Mouse (Mus musculus): ENCODE measurements at regions not wholly inside any gene's neighbourhood (a gene's known extent, or its start where the extent isn't known, plus 50 kb on each side); places are given as distances from the start of the nearest gene placed in this dataset.

GRCm38 (mm10) chr1:169400841-169401240, 130.4 kb downstream of the Nuf2 start:
- Histone ChIP-seq H3K36me3 (ENCODE audit: control insufficient read depth, insufficient read depth, low read length) (no peaks in the 10 kb centered on the region), H3K27ac (ENCODE audit: control insufficient read depth, insufficient read depth, low read depth, low read length) (no peak overlapping the region), H3K27me3 (ENCODE audit: control insufficient read depth, insufficient read depth, low read length) (no peaks in the 10 kb centered on the region), H3K4me3 (ENCODE audit: control insufficient read depth, low read depth, low read length) (no peak overlapping the region), H3K4me1 (ENCODE audit: control insufficient read depth, insufficient read depth, low read length) (no peaks in the 10 kb centered on the region)
- TF ChIP-seq POLR2A (IDR thresholded peaks at IDR 0.05; ENCODE audit: control insufficient read depth, low read depth, low read length) = no peak
- no peak for TF ChIP-seq CTCF (IDR thresholded peaks at IDR 0.05; ENCODE audit: control insufficient read depth, insufficient read depth, insufficient replicate concordance, low read depth, low read length)

- H3K27ac ChIP-seq (ENCODE audit: control insufficient read depth, insufficient read depth, low read depth, low read length) = no peak overlapping the region
- H3K4me1 ChIP-seq (ENCODE audit: control insufficient read depth, insufficient read depth, low read length) = no peaks in the 10 kb centered on the region
- TF ChIP-seq POLR2A (IDR thresholded peaks at IDR 0.05; ENCODE audit: control insufficient read depth, low read depth, low read length) (no peak), CTCF (IDR thresholded peaks at IDR 0.05; ENCODE audit: control insufficient read depth, insufficient read depth, insufficient replicate concordance, low read depth, low read length) (no peak)
- H3K27me3 ChIP-seq (ENCODE audit: control insufficient read depth, insufficient read depth, low read length) = no peaks in the 10 kb centered on the region
- H3K36me3 ChIP-seq (ENCODE audit: control insufficient read depth, insufficient read depth, low read length) = no peaks in the 10 kb centered on the region
- no peak overlapping the region for H3K4me3 ChIP-seq (ENCODE audit: control insufficient read depth, low read depth, low read length)
Observed at GRCm38 (mm10) chr1:169397371-169397770, 133.9 kb downstream of the Nuf2 start.

- Histone ChIP-seq H3K4me3 (ENCODE audit: control insufficient read depth, low read depth, low read length) (no peak overlapping the region), H3K4me1 (ENCODE audit: control insufficient read depth, insufficient read depth, low read length) (no peaks in the 10 kb centered on the region), H3K36me3 (ENCODE audit: control insufficient read depth, insufficient read depth, low read length) (no peaks in the 10 kb centered on the region), H3K27ac (ENCODE audit: control insufficient read depth, insufficient read depth, low read depth, low read length) (no peak overlapping the region), H3K27me3 (ENCODE audit: control insufficient read depth, insufficient read depth, low read length) (no peaks in the 10 kb centered on the region)
- TF ChIP-seq POLR2A (IDR thresholded peaks at IDR 0.05; ENCODE audit: control insufficient read depth, low read depth, low read length) = no peak
- no peak for TF ChIP-seq CTCF (IDR thresholded peaks at IDR 0.05; ENCODE audit: control insufficient read depth, insufficient read depth, insufficient replicate concordance, low read depth, low read length)
Observed at GRCm38 (mm10) chr1:169387056-169387455, 144.2 kb downstream of the Nuf2 start.

GRCm38 (mm10) chr1:169385740-169386424, 145.4 kb downstream of the Nuf2 start:
- no peaks in the 10 kb centered on the region for H3K27me3 ChIP-seq (ENCODE audit: control insufficient read depth, insufficient read depth, low read length)
- H3K4me3 ChIP-seq (ENCODE audit: control insufficient read depth, low read depth, low read length) = no peak overlapping the region
- no peak overlapping the region for H3K27ac ChIP-seq (ENCODE audit: control insufficient read depth, insufficient read depth, low read depth, low read length)
- H3K4me1 ChIP-seq (ENCODE audit: control insufficient read depth, insufficient read depth, low read length) = no peaks in the 10 kb centered on the region
- H3K36me3 ChIP-seq (ENCODE audit: control insufficient read depth, insufficient read depth, low read length) = no peaks in the 10 kb centered on the region
- TF ChIP-seq CTCF (IDR thresholded peaks at IDR 0.05; ENCODE audit: control insufficient read depth, insufficient read depth, insufficient replicate concordance, low read depth, low read length) (no peak), POLR2A (IDR thresholded peaks at IDR 0.05; ENCODE audit: control insufficient read depth, low read depth, low read length) (no peak)

- TF ChIP-seq POLR2A (IDR thresholded peaks at IDR 0.05; ENCODE audit: control insufficient read depth, low read depth, low read length) = no peak
- TF ChIP-seq CTCF (IDR thresholded peaks at IDR 0.05; ENCODE audit: control insufficient read depth, insufficient read depth, insufficient replicate concordance, low read depth, low read length) = no peak
- H3K4me1 ChIP-seq (ENCODE audit: control insufficient read depth, insufficient read depth, low read length) = no peaks in the 10 kb centered on the region
Observed at GRCm38 (mm10) chr1:169374686-169375085, 156.6 kb downstream of the Nuf2 start.

GRCm38 (mm10) chr1:169368758-169369157, 162.5 kb downstream of the Nuf2 start:
- TF ChIP-seq POLR2A (IDR thresholded peaks at IDR 0.05; ENCODE audit: control insufficient read depth, low read depth, low read length) (no peak), CTCF (IDR thresholded peaks at IDR 0.05; ENCODE audit: control insufficient read depth, insufficient read depth, insufficient replicate concordance, low read depth, low read length) (no peak)
- H3K27me3 ChIP-seq (ENCODE audit: control insufficient read depth, insufficient read depth, low read length) = no peaks in the 10 kb centered on the region
- no peaks in the 10 kb centered on the region for H3K36me3 ChIP-seq (ENCODE audit: control insufficient read depth, insufficient read depth, low read length)
- H3K27ac ChIP-seq (ENCODE audit: control insufficient read depth, insufficient read depth, low read depth, low read length) = no peak overlapping the region
- no peaks in the 10 kb centered on the region for H3K4me1 ChIP-seq (ENCODE audit: control insufficient read depth, insufficient read depth, low read length)
- no peak overlapping the region for H3K4me3 ChIP-seq (ENCODE audit: control insufficient read depth, low read depth, low read length)

More at GRCm38 (mm10) chr1:169374686-169375085, 156.6 kb downstream of the Nuf2 start:
- Histone ChIP-seq H3K27me3 (ENCODE audit: control insufficient read depth, insufficient read depth, low read length) (no peaks in the 10 kb centered on the region), H3K4me3 (ENCODE audit: control insufficient read depth, low read depth, low read length) (no peak overlapping the region), H3K36me3 (ENCODE audit: control insufficient read depth, insufficient read depth, low read length) (no peaks in the 10 kb centered on the region), H3K27ac (ENCODE audit: control insufficient read depth, insufficient read depth, low read depth, low read length) (no peak overlapping the region)

- Histone ChIP-seq H3K27me3 (ENCODE audit: control insufficient read depth, insufficient read depth, low read length) (no peaks in the 10 kb centered on the region), H3K4me1 (ENCODE audit: control insufficient read depth, insufficient read depth, low read length) (no peaks in the 10 kb centered on the region), H3K36me3 (ENCODE audit: control insufficient read depth, insufficient read depth, low read length) (no peaks in the 10 kb centered on the region), H3K27ac (ENCODE audit: control insufficient read depth, insufficient read depth, low read depth, low read length) (no peak overlapping the region), H3K4me3 (ENCODE audit: control insufficient read depth, low read depth, low read length) (peak overlapping the region; percentile 47)
- no peak for TF ChIP-seq POLR2A (IDR thresholded peaks at IDR 0.05; ENCODE audit: control insufficient read depth, low read depth, low read length)
- TF ChIP-seq CTCF (IDR thresholded peaks at IDR 0.05; ENCODE audit: control insufficient read depth, insufficient read depth, insufficient replicate concordance, low read depth, low read length) = no peak
Observed at GRCm38 (mm10) chr1:169367772-169368501, 163.3 kb downstream of the Nuf2 start.

Data from testis, adult 2 months (tissue).